Mouse (Mus musculus) frontal cortex, postnatal 10 days (tissue): ENCODE measurements around the gene Gm21663.
"Not testable (repeated sequence)": the region's sequence is repeated elsewhere in the genome, so short reads cannot be mapped to it uniquely, and the experiment has no call there.

Experiments used
- DNase-seq, 2 experiments: peaks; one replicate each; pipeline ENCODE4 v3.0.0; 2022; ENCODE audit warnings: low spot score in 2 of 2, mixed read lengths in 1 of 2

Gene Gm21663

DNA sequence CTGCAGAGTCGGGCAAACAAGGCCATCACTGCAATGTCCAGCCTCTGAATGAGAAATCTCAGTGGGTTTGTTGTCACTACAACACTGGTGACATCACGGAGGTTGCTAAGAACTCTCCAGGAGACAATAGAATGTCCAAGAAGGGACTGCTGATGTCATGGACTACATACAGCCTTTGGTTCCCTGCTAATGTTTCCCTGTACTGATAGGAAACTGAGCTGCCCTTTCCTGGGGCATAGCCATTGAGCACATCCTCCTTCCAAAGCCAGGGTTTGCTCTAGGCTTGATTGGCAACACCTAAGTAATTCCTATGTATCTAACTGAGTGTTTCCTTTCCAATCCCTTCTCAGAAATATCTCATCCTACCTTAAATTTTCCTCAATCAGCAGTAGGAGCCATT, at the start of gene Gm21663:
Gene Gm21663, minus strand, starts transcription at position 101 of the 400 bp plus-strand sequence.
- not testable (repeated sequence) for DNase-seq

DNA sequence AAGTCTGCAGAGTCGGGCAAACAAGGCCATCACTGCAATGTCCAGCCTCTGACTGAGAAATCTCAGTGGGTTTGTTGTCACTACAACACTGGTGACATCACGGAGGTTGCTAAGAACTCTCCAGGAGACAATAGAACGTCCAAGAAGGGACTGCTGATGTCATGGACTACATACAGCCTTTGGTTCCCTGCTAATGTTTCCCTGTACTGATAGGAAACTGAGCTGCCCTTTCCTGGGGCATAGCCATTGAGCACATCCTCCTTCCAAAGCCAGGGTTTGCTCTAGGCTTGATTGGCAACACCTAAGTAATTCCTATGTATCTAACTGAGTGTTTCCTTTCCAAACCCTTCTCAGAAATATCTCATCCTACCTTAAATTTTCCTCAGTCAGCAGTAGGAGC, 46.4 kb upstream of the Gm21663 start, which contains the start of gene Gm21698:
Gene Gm21698, minus strand, starts transcription at position 101 of the 400 bp plus-strand sequence.
- not testable (repeated sequence) for DNase-seq

DNA sequence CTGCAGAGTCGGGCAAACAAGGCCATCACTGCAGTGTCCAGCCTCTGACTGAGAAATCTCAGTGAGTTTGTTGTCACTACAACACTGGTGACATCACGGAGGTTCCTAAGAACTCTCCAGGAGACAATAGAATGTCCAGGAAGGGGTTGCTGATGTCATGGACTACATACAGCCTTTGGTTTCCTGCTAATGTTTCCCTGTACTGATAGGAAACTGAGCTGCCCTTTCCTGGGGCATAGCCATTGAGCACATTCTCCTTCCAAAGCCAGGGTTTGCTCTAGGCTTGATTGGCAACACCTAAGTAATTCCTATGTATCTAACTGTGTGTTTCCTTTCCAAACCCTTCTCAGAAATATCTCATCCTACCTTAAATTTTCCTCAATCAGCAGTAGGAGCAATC, 30.4 kb upstream of the Gm21663 start, which contains the start of gene Gm21680:
Gene Gm21680, minus strand, starts transcription at position 101 of the 400 bp plus-strand sequence.
- DNase-seq: not testable (repeated sequence)

DNA sequence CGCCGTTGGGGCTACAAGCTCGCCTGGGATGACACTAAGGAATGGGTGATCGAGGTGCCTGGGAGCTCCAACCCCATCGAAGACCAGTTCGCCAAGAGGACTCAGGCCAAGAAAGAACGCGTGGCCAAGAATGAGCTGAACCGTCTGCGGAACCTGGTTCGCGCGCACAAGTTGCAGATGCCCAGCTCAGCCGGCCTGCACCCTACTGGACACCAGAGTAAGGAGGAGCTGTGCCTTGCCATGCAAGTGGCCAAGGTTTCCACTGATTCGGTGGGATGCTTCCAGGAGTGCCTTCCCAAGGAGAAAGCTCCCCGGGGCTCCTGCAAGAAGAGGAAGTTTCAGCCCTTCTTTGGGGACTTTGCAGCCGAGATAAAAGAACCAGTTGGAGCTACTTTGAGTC, 14.9 kb upstream of the Gm21663 start:
- not testable (repeated sequence) for DNase-seq

DNA sequence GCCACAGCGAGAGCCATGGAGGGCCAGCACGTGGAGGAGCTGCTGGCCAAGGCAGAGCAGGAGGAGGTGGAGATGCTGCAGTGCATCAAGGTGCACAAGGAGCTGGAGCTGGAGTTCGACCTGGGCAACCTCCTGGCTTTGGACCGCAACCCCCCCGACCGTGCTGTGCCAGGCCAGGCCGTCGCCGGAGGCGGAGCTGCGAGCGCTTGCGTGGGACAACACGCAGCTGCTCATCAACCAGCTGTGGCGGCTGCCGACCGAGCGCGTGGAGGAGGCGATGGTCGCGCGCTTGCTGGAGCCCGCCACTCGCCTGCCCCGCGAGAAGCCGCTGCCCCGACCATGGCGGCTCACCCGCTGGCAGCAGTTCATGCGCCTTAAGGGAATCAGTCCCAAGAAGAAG, 14.4 kb upstream of the Gm21663 start:
- DNase-seq: not testable (repeated sequence)

DNA sequence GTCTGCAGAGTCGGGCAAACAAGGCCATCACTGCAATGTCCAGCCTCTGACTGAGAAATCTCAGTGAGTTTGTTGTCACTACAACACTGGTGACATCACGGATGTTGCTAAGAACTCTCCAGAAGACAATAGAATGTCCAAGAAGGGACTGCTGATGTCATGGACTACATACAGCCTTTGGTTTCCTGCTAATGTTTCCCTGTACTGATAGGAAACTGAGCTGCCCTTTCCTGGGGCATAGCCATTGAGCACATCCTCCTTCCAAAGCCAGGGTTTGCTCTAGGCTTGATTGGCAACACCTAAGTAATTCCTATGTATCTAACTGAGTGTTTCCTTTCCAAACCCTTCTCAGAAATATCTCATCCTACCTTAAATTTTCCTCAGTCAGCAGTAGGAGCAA, 12.1 kb upstream of the Gm21663 start, which contains the start of gene Gm21671:
Gene Gm21671, minus strand, starts transcription at position 101 of the 400 bp plus-strand sequence.
- not testable (repeated sequence) for DNase-seq

DNA sequence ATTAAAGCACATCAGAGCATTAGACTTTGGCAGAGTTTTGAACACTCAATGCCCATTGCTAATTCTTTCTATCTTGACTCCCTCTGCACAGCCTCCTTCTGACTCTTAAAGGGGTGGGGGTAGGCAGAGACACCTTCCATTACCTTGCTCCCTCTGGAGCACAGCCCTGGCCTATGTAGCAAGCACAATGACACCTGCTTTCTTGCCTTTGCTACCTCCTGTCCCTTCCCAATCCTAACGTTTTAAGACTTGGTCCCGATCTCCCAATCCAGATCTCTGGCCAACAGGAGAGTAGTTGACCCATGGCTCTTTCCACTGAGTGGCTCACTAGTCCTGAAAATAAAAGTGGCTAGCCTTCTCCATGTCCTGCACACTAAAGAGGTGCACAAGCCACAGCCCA, 3.2 kb upstream of the Gm21663 start:
- not testable (repeated sequence) for DNase-seq

DNA sequence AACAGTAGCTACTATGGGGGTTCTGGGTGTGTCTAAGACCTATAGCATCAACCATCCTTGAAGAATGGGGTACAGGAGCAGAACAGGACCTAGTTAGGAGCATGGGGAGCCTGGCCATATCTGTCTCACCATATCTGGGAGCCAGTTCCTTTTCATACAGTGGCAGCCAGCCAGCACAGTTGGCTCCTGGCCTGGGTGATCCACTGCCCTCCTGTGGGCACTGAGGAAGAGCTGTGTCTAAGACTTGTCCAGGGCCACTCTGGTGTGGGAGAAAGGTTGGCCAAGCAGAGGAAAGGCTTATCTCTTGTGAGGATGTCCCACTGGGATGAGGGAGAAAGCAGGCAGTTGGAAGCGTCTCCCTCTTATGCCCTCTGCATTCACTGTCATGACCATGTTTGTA, 50.9 kb downstream of the Gm21663 start:
- peak in 1 of 2 experiments; percentile 35 for DNase-seq

DNA sequence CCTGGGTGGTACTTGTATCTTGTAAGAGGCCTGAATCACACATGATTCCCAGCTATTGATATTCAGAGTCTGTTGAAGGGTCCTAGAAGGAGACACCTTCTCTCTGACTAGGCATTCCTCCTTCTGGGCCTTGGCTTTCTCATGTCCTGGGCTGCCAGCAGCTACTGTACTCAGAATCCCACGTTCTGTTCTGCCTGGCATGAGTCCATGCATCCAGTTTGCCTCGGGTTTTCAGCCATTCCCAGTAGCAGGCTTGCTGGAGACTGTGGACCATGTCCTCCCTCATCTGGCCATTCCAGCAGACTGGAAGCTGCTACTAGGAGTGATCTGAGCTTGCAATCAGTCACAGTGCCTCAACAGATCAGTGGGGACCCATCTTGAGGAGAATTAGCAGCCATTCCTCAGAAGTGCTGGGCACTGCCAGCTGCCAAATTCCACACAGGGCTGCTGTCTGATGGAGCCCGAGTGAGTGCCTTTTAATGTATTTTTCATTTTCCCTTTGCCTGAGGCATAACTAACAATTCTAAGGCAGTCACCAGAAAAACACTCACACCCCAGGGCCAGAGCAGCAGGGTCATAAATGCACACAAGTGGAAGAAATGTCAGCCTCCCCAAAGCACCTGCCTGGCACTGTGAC, 52.3 kb downstream of the Gm21663 start:
- DNase-seq: no peak

DNA sequence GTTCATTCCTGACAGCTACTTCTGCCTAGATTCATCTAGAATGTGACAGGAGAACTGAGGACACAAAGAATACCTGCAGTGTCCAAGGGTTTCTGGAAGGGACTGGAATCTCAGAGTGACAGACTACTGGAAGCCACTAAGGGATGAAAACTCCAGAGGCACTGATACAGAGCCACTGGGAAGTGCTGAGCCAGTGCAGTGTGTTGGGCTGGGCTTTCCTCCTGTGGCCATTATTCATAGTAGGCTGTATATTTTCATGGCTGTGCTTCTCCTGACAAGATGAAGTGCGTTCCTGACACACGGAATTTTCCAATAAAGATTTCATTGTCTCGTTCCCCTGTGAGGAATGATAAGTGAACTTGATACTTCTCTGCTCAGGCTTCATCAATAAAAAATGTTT, 55.5 kb downstream of the Gm21663 start:
- no peak for DNase-seq
